Mouse (Mus musculus) cerebellum, postnatal 36 days (tissue): ENCODE measurements at regions not wholly inside any gene's neighbourhood (a gene's known extent, or its start where the extent isn't known, plus 50 kb on each side); places are given as distances from the start of the nearest gene placed in this dataset.

ENCODE experiments used
- DNase-seq, 2 experiments: peaks; one replicate each; pipeline ENCODE4 v3.0.0; 2021 to 2022; ENCODE audit warnings: mixed read lengths in 2 of 2

DNA sequence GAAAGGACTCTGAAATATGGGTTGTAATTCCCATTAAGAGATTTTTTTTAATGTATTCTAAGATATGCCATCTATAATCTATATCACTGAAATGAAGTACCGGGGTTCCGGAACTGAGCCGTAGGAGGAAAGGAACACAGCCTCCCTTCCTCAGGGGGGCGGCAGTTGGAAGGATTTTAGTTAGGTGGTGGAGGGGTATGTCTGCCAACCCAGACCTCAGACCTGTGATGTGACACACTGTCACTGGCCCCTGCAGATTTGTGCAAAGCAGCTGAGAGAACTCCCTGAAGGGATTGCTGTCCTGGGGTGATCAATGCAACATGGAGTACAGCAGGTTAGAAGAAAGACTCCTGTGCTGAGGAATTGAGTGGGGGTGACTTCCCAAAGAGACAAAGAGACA lies 470.2 kb upstream of the Gulo start:
- no peak for DNase-seq

DNA sequence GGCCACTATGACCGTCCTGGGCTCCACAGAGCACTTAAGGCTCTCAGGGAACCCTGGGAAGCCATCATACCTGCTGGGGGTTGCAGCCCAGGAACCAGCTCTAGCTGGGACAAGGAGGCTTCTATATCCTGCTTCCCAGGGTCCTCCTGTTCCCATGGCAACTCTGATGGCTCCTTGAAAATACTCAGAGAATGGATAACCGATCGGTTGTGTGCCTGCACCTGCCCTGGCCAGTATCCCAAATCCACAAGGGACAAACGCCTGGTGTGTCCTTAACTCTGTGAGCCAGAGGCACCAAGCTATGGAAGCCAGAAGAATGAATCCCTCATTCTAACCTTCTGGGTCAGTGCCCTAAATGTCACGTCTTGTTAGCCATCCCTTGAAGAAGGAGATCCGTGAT lies 469.6 kb upstream of the Gulo start:
- DNase-seq = no peak

DNA sequence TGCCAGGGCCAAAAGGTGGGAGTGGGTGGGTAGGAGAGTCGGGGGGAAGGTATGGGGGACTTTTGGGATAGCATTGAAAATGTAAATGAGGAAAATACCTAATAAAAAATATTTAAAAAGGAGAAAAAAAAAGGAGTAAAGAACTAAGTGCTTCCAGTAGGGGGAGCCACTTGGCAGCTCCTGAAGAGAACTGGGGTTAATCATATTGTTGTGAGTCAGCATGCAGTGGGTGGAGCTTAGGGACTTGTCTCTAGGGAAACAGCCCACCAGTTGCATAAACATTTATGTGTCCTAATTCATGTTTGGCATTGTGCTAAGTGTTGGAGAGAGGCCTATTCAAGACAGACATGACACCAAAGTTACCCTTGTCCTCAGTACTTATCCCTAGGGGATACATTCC lies 466.0 kb upstream of the Gulo start:
- no peak for DNase-seq

DNA sequence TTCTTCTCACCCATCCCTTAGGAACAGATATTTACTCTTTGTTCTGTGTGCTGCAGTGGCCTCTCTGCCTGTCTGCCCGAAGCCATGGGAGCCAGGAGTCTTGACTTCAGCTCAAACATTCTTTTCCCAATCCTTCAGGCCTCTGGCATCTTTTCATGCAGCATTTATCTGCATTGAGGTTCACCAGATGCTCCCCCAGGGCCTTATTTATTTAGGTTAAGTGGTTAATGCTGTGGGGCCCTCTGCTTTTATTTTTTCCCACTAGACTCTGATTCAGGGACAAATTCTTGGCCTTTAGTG lies 464.2 kb upstream of the Gulo start:
- no peak for DNase-seq

DNA sequence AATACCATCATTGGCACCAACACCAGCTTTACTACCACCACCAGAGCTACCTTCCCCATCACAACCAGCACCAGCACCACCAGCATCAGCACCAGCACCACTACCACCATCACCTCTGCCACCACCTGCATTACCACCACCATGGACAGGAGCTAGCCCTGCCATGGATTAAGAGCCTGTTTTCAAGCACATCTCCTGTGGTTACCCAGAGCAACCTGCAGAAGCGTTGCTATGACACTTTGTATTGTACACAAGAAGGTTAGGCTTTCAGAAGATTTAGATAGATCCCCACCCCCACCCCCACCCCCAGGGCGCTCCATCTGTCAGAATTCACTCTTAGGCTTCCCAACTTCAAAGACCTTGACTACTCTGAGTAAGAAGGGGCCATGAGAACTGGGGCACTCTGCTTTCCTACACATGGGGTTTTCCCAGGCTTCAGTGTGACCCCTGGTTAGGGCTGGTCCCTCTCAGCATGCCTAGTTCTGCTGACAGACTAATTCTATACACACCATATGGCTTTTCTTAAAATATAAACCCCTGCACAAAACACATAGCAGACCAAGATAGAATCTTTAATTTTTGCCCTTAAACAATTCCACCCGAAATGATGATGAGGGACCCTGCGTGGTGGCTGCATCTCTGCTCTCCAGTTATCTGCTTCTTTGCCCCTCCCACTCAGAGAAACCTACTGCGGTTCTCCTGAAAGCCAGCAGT lies 463.7 kb upstream of the Gulo start:
- no peak for DNase-seq

DNA sequence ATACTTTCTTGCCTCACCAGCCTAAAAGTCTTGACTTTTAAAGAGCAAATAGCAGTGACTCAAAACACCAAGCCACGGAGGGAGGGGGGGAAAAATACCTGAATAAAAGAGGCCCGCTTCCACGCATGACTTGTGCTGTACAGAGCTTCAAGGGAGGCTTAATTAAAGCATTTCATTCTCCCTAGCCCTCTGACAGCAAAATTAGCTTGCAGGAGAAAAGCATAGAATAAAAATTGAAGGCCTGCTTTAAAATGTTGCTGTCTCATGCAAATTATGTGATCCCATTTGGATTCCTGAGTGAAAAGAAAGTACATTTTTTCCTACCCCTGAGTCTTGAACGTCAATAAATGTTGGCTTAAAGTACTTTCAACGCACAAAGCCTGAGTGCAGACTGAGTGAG lies 453.1 kb upstream of the Gulo start:
- no peak for DNase-seq

DNA sequence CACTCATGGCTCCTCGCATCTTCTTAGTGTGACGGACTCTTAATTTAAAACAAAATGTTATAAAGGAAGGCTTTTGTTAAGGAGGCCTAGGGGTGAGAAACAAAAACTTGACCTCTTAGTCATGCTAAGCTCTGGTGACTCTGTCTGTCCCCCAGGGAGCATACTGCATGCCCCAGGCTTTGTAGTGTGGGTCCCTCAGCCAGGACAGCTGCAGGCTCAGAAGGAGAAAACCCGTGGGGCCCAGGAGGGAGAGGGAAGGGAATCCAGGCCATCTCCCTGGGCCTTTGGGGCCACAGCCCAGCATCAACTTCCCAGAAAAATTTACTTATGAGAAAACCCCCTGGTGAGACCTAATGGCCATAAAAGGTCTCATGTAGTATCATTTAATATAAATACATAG lies 451.8 kb upstream of the Gulo start:
- DNase-seq = no peak

DNA sequence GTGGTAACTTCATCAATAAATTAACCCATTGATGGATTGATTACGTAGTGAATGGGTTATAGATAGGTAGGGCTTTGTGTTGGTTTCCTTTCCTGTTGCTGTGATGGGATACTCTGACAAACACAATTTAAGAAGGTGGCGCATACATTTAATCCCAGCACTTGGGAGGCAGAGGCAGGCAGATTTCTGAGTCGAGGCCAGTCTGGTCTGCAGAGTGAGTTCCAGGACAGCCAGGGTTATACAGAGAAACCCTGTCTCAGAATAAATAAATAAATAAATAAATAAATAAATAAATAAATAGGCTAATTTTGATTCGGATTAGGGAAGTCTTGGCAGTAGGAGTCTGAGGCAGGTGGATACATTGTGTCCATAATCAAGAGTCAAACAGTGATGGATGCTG lies 449.7 kb upstream of the Gulo start:
- no peak for DNase-seq

DNA sequence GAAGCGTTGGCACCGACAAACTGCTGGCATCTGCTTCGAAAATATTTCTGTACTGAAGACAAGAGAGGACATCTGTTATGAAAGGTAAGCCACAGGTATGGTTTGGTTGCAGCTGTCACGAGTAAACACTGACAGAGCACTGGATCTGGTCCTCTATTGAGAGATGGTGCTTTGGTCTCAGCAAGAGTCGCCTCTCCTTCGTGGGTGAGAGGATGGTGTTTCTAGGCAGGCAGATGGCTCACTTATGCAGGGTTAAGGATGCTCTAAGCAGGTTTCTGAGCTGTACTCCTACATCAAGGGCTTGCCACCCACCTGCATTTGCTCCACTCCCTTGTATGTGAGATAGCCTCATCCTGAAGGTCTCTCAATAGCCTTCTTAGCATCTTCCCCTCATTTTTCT lies 448.3 kb upstream of the Gulo start:
- DNase-seq = no peak

DNA sequence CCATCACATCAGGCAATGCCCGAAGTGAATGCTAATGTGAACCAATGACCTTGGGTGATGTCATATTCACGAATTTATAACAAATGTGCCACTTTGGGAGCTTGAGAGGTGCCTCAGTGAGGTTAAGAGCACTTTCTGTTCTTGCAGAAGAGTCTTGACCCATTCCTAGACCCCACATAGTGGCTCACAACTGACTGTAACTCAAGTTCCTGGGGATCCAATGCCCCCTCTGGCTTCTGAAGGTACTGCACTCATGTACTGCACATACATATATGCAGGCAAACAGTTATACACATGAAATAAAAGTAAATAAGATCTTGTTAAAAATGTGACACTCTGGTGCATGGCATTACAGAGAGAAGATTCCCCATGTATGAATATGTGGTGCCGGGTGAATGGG lies 443.8 kb upstream of the Gulo start:
- no peak for DNase-seq

DNA sequence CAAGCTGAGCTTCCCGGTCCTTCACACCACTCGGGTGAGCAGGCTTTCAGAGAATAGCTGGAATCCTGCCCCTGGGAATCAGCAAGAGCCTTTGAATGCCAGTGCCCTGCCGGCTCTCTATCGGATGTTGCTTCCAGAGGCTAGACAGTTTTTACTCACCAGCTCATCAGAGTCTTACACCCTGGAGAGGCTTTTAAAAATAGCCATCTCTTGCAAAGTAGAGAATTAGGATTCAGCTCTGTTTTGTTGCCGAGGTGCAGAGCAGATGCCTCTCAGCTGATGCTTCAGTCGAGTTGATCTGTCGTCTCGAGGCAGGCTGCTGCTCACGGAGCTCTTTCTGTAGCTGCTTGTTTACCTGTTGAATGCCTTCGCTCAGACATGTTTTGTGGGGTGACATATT lies 441.3 kb upstream of the Gulo start:
- DNase-seq = no peak

DNA sequence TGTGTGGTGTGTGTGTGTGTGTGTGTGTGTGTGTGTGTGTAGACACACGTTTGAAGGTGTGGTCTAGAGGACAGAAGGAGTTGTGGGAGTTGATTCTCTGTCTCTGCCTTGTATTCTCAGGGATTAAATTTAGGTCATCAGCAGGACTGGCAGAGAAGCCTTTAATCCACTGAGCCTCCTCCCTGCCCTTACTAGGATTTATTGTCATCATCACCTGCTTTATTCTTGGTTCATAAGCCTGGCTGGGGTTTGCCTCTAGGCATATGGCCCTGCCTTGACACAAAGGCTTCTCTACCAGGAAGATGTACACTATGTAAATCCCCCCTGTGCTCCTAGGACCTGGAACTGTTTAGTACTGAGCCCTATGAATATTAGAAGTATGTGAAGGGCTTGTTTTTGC lies 433.6 kb upstream of the Gulo start:
- DNase-seq = no peak

DNA sequence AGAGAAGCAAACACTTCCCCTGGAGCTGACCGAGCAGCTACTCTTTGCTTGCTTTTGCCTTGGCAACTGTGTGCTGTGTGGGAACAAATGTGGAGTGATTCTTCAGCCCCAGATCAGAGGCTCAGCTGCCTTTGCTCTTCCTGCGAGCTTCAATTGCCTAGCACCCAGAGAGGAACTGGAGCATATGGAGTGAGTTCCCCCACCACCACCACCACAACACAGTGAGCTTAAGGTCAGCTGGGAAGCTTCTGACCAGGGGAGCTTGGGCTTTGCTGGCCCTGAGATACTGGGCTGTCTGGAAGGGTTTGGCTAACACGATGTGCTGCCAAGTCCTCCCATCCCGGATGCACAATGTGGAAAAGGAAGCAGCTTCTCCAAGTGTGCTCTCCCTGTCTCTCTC lies 432.8 kb upstream of the Gulo start:
- DNase-seq = peak in 1 of 2 experiments; percentile 38

DNA sequence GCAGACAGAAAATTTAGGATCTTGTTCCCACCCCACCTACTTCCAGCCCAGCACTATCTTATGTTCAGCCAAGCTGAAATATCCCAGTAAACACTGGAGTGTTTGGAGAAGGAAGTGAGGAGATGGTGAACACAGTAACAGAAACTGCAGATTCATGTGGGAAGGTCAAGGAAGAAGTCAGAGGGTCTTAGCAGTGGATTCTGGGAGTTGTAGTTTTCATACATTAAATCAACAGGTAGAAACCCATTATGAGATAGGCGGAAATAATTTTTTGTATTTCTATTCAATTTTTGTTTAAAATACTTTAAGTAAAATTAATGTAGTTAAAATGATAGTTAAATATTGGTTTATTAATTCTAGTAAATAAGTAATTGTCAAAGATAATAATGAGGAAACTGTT lies 429.6 kb upstream of the Gulo start:
- DNase-seq = no peak

DNA sequence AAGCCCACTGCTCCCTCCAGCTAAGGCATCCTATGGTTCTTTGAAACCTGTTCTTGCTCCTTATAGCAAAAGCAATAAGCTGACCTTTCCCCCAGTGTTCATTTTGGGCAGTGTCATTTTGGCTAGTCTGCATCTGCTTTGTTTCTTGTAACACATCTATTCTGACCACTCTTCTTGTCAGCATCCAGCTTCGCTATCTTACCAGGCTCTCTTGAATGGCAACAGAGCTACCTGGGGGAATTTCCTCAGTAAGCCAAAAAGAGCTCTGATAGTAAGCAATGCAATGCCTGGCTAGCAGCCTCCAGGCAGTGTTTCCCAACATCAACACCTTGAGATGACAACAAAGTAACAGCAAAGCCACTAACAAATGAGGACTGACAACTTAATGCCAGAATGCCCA lies 429.0 kb upstream of the Gulo start:
- no peak for DNase-seq

DNA sequence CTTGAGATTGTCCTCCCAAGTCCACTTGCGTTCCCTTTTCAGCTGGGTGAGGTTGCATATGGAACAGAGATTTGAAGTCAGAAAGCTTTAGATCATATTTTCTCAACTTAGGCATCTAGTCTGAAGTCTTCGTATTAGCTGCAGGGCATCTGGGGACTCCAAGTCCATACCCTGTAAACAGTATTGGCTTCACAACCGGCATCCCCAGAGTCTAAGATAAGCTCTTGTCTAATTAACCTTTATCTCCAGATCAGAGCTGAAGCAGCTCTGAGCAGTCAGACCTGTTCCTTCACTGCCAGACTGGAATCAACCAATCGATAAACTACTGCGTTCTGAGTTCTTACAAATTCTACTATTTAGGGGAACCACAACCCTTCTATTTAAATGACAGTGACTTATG lies 422.6 kb upstream of the Gulo start:
- no peak for DNase-seq

DNA sequence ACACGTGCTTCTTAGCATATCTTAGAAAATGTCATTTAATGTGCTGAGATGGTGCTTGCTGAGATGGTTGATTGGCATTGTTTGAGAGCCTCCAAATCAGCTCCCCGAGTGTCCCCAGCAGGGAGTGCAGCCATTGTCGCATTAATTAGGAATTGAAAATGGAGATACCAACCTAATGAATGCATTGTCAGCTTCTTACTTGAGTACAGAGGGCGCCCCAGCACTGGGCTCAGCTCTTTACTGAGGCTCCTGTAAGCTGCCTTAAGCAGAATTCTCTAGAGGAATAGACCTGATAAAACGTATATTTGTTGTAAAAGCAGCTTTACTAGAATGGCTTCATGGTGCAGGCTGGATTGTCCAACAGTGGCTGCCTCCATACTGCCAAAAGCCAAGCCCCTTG lies 415.1 kb upstream of the Gulo start:
- DNase-seq = no peak
